Mouse (Mus musculus) ES-E14 (cell line): Measurements from ENCODE around the gene Pcdh11x.

Experiments used
- CHD2 ChIP-seq: IDR thresholded peaks from 2 replicates; pipeline ENCODE4 v1.6.1; 2014; ENCODE audit warnings: mild to moderate bottlenecking, low read depth, low read length, inconsistent platforms
- HCFC1 ChIP-seq: IDR thresholded peaks from 2 replicates; pipeline ENCODE4 v1.6.1; 2012; ENCODE audit warnings: low read length, inconsistent platforms, borderline replicate concordance; ENCODE audit not compliant: insufficient read depth
- MAFK ChIP-seq: IDR thresholded peaks from 2 replicates; pipeline ENCODE4 v1.6.1; 2014; ENCODE audit warnings: mild to moderate bottlenecking, low read depth, low read length, inconsistent platforms; ENCODE audit not compliant: insufficient read depth
- ZC3H11A ChIP-seq: IDR thresholded peaks from 2 replicates; pipeline ENCODE4 v1.6.1; 2012; ENCODE audit warnings: low read depth, mild to moderate bottlenecking, inconsistent platforms, low read length, borderline replicate concordance
- ZNF384 ChIP-seq: IDR thresholded peaks from 2 replicates; pipeline ENCODE4 v1.6.1; 2012; ENCODE audit warnings: low read depth, low read length, inconsistent platforms

DNA sequence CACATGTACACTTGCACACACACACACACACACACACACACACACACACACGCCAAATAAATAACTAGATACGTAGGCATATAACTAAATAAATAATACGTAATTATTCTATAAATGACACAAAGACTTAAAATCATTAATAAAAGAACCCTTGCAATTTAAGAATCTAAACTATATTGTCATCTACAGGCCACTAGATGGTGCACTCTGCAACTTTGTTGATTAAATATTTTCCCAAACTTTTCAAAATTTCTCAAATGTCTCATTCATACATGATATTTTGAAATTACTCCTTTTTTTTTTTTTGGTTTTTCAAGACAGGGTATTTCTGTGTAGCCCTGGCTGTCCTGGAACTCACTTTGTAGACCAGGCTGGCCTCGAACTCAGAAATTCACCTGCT lies 328.4 kb downstream of the Pcdh11x start:
- TF ChIP-seq HCFC1 (no peak), CHD2 (no peak), ZNF384 (no peak), ZC3H11A (no peak), MAFK (no peak)
